Mouse (Mus musculus) lung, embryonic 15.5 days (tissue): Measurements from ENCODE around the gene Notch4. TPM values are rescaled to one million over a fixed set of nuclear protein-coding genes. Genes with fewer than 3 reads are reported as not detected.

Source experiments
- ATAC-seq: fragments of 200-750 bp; cut with Nextera tagmentation; 2 replicates; pipeline ENCODE4 v1.8.0; 2017; ENCODE audit warnings: moderate number of reproducible peaks, borderline replicate concordance; ENCODE audit not compliant: low FRiP score, low TSS enrichment; ENCODE audit errors: extremely low read depth
- H3K27ac ChIP-seq: fragments of 300-500 bp; sonication (generic); 2 replicates; pipeline ENCODE4 v1.5.1; 2015; ENCODE audit warnings: moderate library complexity, mild to moderate bottlenecking, inconsistent platforms
- H3K27me3 ChIP-seq: fragments of 300-500 bp; sonication (generic); 2 replicates; pipeline ENCODE4 v1.6.1; 2015; ENCODE audit warnings: inconsistent platforms
- H3K36me3 ChIP-seq: fragments of 300-500 bp; sonication (generic); 2 replicates; pipeline ENCODE4 v1.6.1; 2015; ENCODE audit warnings: inconsistent platforms
- H3K4me1 ChIP-seq: fragments of 300-500 bp; sonication (generic); 2 replicates; pipeline ENCODE4 v1.6.1; 2015; ENCODE audit warnings: inconsistent platforms
- H3K4me2 ChIP-seq: fragments of 300-500 bp; sonication (generic); 2 replicates; pipeline ENCODE4 v1.6.1; 2015; ENCODE audit warnings: inconsistent platforms, mild to moderate bottlenecking, moderate library complexity
- H3K4me3 ChIP-seq: fragments of 300-500 bp; sonication (generic); 2 replicates; pipeline ENCODE4 v1.5.1; 2015; ENCODE audit warnings: mild to moderate bottlenecking, inconsistent platforms
- H3K9ac ChIP-seq: fragments of 300-500 bp; sonication (generic); 2 replicates; pipeline ENCODE4 v1.6.1; 2015; ENCODE audit warnings: inconsistent platforms
- H3K9me3 ChIP-seq: fragments of 300-500 bp; sonication (generic); 2 replicates; pipeline ENCODE4 v1.6.1; 2016; ENCODE audit warnings: inconsistent platforms
- WGBS: fragments of 180-500 bp; shearing (Covaris S2); methylation state at CpG from one replicate; pipeline ENCODE4 v1.1.7; 2015; 5-methylcytosine and 5-hydroxymethylcytosine counted together
- polyA plus RNA-seq: library from polyadenylated mRNA; unstranded; fragments of >200 nt; fragmentation: Nextera tagmentation; extraction: Ambion mirVana; gene quantifications from 2 replicates; pipeline ENCODE4 v1.2.1, GENCODE M21; 2015

Gene Notch4
- polyA plus RNA-seq, 1 experiment from 2014 or later = 11.2 TPM

DNA sequence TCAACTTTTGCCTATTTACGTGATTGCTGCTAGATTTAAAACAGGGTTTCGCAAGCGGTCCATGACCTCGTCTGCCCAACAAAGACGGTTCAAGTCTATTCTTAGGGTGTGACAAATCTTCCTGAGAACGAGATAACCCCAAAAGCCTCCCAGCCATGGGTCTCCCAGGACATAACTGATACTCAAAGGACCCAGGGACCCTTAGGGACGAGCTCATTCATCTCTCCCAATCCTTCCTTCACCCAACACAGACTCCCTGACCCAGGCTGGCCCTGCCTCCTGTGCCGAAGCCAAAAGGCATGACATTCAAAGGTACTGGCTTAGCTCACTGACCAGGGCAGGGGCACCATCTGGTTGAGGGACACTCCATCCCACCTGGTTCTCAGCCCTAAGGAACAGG, 7.7 kb upstream of the Notch4 start:
- Histone ChIP-seq H3K27ac (no peak overlapping the region), H3K9me3 (no peaks in the 10 kb centered on the region), H3K9ac (no peak overlapping the region), H3K4me1 (peaks cover 2% of the 10 kb centered on the region; the same call in 1 of the 2 replicates), H3K36me3 (no peaks in the 10 kb centered on the region), H3K4me3 (no peak overlapping the region), H3K27me3 (no peaks in the 10 kb centered on the region), H3K4me2 (no peak overlapping the region)
- ATAC-seq = no peak
- 79% methylated on average over 8 of the region's 8 CpGs for WGBS

DNA sequence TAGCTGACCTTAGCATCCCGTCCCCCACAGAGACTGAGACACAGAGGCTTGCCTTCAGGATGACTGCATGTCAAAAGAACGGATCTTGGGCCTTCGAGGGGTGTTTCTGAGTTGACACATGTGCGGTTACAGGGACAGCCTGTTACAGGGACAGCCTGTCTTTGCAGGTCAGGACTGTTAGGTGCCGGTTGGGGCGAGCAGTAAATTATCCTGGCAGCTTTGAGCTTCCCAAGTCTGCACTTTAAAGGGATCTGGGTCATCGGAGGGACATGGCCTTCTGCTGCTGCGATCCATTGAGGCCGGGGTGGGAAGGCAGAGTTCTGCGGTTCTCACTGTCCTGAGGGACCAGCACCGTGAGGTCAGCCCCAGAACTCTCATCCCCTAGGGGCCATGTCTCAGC, 6.7 kb upstream of the Notch4 start:
- H3K9me3 ChIP-seq = no peaks in the 10 kb centered on the region
- 67% methylated on average over 11 of the region's 11 CpGs for WGBS
- no peak overlapping the region for H3K9ac ChIP-seq
- no peaks in the 10 kb centered on the region for H3K27me3 ChIP-seq
- no peaks in the 10 kb centered on the region for H3K36me3 ChIP-seq
- no peak overlapping the region for H3K27ac ChIP-seq
- H3K4me3 ChIP-seq = no peak overlapping the region
- ATAC-seq = no peak
- H3K4me2 ChIP-seq = no peak overlapping the region
- H3K4me1 ChIP-seq = peaks cover 2% of the 10 kb centered on the region; the same call in 1 of the 2 replicates

DNA sequence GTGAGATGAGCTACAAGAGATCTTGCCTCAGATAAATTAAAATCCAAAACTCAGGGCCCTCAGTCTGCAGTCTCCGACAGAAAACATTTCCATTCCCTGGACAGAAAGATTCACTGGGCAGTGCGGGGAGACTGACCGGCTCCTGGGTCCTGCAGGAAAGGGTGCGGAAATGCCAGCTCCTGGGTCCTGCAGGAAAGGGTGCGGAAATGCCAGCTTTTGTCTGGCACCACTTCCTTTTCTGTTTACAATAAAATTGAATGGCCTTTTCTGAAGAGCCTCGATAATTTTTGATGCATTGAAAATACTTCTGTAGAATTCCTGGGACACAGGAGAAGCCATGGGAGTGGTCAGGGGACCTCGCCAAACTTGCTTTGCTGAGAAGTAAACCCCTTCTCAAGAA, 5.0 kb upstream of the Notch4 start:
- Histone ChIP-seq H3K4me2 (no peak overlapping the region), H3K9me3 (no peaks in the 10 kb centered on the region), H3K4me1 (peaks cover 5% of the 10 kb centered on the region), H3K27me3 (no peaks in the 10 kb centered on the region), H3K36me3 (no peaks in the 10 kb centered on the region), H3K27ac (no peak overlapping the region), H3K4me3 (no peak overlapping the region), H3K9ac (no peak overlapping the region)
- no peak for ATAC-seq
- 63% methylated on average over 7 of the region's 7 CpGs for WGBS

DNA sequence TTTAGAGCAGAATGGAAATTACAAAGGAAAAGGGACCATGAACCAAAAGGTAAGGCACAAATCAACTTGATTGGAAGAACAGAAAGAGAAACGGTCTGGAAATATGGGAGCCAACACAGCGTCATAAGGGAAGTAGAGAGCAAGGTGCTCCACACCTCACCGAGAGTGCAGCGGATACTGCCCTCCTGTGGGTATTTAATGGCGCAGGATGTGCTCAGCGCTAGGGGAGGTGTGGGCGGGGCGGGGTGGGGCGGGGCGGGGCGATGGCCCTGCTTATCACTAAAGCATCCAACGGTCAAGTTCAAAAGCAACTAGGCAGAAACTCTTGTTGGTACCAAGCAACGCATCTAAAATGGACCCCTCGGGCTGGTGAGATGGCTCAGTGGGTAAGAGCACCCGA, 4.2 kb upstream of the Notch4 start:
- Histone ChIP-seq H3K27ac (no peak overlapping the region), H3K27me3 (no peaks in the 10 kb centered on the region), H3K9ac (no peak overlapping the region), H3K9me3 (no peaks in the 10 kb centered on the region), H3K36me3 (no peaks in the 10 kb centered on the region), H3K4me1 (peaks cover 13% of the 10 kb centered on the region), H3K4me2 (no peak overlapping the region), H3K4me3 (no peak overlapping the region)
- WGBS = 20% methylated on average over 15 of the region's 15 CpGs
- ATAC-seq = no peak

GRCm38 (mm10) chr17:34560438-34560837, 3.6 kb upstream of the Notch4 start:
- Histone ChIP-seq H3K36me3 (no peaks in the 10 kb centered on the region), H3K27me3 (no peaks in the 10 kb centered on the region), H3K4me3 (no peak overlapping the region), H3K4me2 (no peak overlapping the region; the same call in 1 of the 2 replicates), H3K27ac (no peak overlapping the region), H3K9me3 (no peaks in the 10 kb centered on the region), H3K4me1 (peaks cover 16% of the 10 kb centered on the region), H3K9ac (no peak overlapping the region)
- WGBS = 86% methylated on average over 6 of the region's 6 CpGs
- no peak for ATAC-seq

- Histone ChIP-seq H3K27me3 (no peaks in the 10 kb centered on the region), H3K4me3 (no peak overlapping the region), H3K4me2 (peak overlapping the region; percentile 31; the same call in 1 of the 2 replicates), H3K9me3 (no peaks in the 10 kb centered on the region), H3K27ac (peak overlapping the region; percentile 64), H3K36me3 (no peaks in the 10 kb centered on the region), H3K9ac (no peak overlapping the region), H3K4me1 (peaks cover 16% of the 10 kb centered on the region)
- 61% methylated on average over 8 of the region's 8 CpGs for WGBS
- ATAC-seq = no peak
These were observed 2.9 kb upstream of the Notch4 start for GRCm38 (mm10) chr17:34561200-34561599.

GRCm38 (mm10) chr17:34562595-34562994, 1.5 kb upstream of the Notch4 start:
- Histone ChIP-seq H3K9ac (no peak overlapping the region), H3K4me3 (no peak overlapping the region), H3K27ac (no peak overlapping the region), H3K27me3 (no peaks in the 10 kb centered on the region), H3K9me3 (no peaks in the 10 kb centered on the region), H3K4me2 (no peak overlapping the region), H3K4me1 (peaks cover 16% of the 10 kb centered on the region), H3K36me3 (no peaks in the 10 kb centered on the region)
- WGBS = 58% methylated on average over 3 of the region's 3 CpGs
- ATAC-seq = no peak

DNA sequence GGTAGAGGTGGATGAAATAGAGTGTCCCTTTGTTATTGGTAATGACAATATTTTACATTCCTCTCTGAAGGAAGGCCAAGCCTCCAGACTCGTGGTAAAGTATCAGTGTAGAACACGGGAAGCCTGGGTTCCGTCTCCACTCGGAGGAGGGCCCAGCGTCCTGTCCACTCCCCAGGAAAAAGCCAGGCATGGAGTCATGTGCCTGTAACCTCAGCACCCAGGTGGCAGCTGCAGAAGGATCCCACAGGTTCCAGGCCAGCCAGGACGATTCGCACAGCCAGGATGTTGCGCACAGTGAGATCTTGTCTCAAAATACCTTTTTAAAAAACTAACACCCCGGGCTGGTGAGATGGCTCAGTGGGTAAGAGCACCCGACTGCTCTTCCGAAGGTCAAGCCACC, 714 bp upstream of the Notch4 start:
- H3K9ac ChIP-seq = no peak overlapping the region
- no peak for ATAC-seq
- H3K4me2 ChIP-seq = no peak overlapping the region
- H3K9me3 ChIP-seq = no peaks in the 10 kb centered on the region
- H3K4me3 ChIP-seq = no peak overlapping the region
- 67% methylated on average over 11 of the region's 11 CpGs for WGBS
- peaks cover 16% of the 10 kb centered on the region for H3K4me1 ChIP-seq
- no peaks in the 10 kb centered on the region for H3K36me3 ChIP-seq
- H3K27ac ChIP-seq = no peak overlapping the region
- H3K27me3 ChIP-seq = no peaks in the 10 kb centered on the region

GRCm38 (mm10) chr17:34564796-34565195, 728 bp downstream of the Notch4 start:
- ATAC-seq = peak; percentile 49; the same call in 1 of the 2 replicates
- Histone ChIP-seq H3K27me3 (no peaks in the 10 kb centered on the region), H3K4me3 (peak overlapping the region; percentile 30), H3K9me3 (no peaks in the 10 kb centered on the region), H3K36me3 (no peaks in the 10 kb centered on the region), H3K4me1 (peaks cover 14% of the 10 kb centered on the region), H3K4me2 (peak overlapping the region; percentile 49), H3K9ac (no peak overlapping the region), H3K27ac (peak overlapping the region; percentile 87)
- 29% methylated on average over 3 of the region's 3 CpGs for WGBS

DNA sequence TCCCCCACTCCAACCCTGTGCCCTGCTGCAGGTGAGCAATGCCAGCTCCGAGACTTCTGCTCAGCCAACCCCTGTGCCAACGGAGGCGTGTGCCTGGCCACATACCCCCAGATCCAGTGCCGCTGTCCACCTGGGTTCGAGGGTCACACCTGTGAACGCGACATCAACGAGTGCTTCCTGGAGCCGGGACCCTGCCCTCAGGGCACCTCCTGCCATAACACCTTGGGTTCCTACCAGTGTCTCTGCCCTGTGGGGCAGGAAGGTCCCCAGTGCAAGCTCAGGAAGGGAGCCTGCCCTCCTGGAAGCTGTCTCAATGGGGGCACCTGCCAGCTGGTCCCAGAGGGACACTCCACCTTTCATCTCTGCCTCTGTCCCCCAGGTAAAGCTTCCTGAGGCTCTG, 3.2 kb downstream of the Notch4 start:
- ATAC-seq = no peak
- H3K4me3 ChIP-seq = no peak overlapping the region
- no peak overlapping the region for H3K4me2 ChIP-seq
- no peaks in the 10 kb centered on the region for H3K9me3 ChIP-seq
- no peaks in the 10 kb centered on the region for H3K27me3 ChIP-seq
- H3K36me3 ChIP-seq = no peaks in the 10 kb centered on the region
- H3K4me1 ChIP-seq = peaks cover 14% of the 10 kb centered on the region
- no peak overlapping the region for H3K9ac ChIP-seq
- H3K27ac ChIP-seq = no peak overlapping the region
- 55% methylated on average over 9 of the region's 9 CpGs for WGBS

- Histone ChIP-seq H3K27ac (no peak overlapping the region), H3K4me2 (no peak overlapping the region), H3K36me3 (no peaks in the 10 kb centered on the region), H3K27me3 (no peaks in the 10 kb centered on the region), H3K9me3 (no peaks in the 10 kb centered on the region), H3K4me1 (peaks cover 14% of the 10 kb centered on the region), H3K9ac (no peak overlapping the region), H3K4me3 (no peak overlapping the region)
- WGBS = 71% methylated on average over 13 of the region's 13 CpGs
- no peak for ATAC-seq
These were observed 4.4 kb downstream of the Notch4 start for GRCm38 (mm10) chr17:34568421-34568820.

DNA sequence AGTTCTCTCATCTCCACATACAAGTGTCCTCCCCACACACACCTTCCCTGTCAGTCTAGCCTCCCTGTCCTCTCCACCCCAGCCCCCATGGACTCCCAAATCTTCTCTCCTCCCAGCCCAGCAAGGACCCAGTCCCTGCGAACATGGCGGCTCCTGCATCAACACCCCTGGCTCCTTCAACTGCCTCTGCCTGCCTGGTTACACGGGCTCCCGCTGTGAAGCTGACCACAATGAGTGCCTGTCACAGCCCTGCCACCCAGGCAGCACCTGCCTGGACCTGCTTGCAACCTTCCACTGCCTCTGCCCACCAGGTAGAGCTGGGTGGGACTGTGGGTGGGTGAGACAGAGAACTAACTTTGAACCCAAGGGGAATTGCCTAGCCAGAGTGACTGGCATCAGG, 5.9 kb downstream of the Notch4 start:
- H3K9me3 ChIP-seq = no peaks in the 10 kb centered on the region
- 63% methylated on average over 4 of the region's 4 CpGs for WGBS
- H3K4me2 ChIP-seq = no peak overlapping the region
- peaks cover 2% of the 10 kb centered on the region; the same call in 1 of the 2 replicates for H3K4me1 ChIP-seq
- H3K27ac ChIP-seq = no peak overlapping the region
- no peak overlapping the region for H3K4me3 ChIP-seq
- no peaks in the 10 kb centered on the region for H3K27me3 ChIP-seq
- H3K9ac ChIP-seq = no peak overlapping the region
- no peak for ATAC-seq
- no peaks in the 10 kb centered on the region for H3K36me3 ChIP-seq

GRCm38 (mm10) chr17:34571875-34572274, 7.8 kb downstream of the Notch4 start:
- Histone ChIP-seq H3K4me3 (no peak overlapping the region), H3K4me1 (peaks cover 4% of the 10 kb centered on the region; the same call in 1 of the 2 replicates), H3K4me2 (no peak overlapping the region), H3K9ac (no peak overlapping the region), H3K36me3 (no peaks in the 10 kb centered on the region), H3K27ac (no peak overlapping the region), H3K27me3 (no peaks in the 10 kb centered on the region), H3K9me3 (no peaks in the 10 kb centered on the region)
- no peak for ATAC-seq
- WGBS = 18% methylated on average over 5 of the region's 5 CpGs
